Mouse (Mus musculus): ENCODE results near the gene Galnt6. TPM values are rescaled to one million over a fixed set of nuclear protein-coding genes. Genes with fewer than 3 reads are reported as not detected.

Gene Galnt6
- polyA plus RNA-seq, 1 experiment from 2014 or later = 0.22 TPM

- no peak overlapping the region for H3K27ac ChIP-seq
- H3K4me3 ChIP-seq = no peak overlapping the region
- no peaks in the 10 kb centered on the region for H3K36me3 ChIP-seq (replicated peaks)
- H3K4me2 ChIP-seq = no peak overlapping the region
- H3K4me1 ChIP-seq = no peaks in the 10 kb centered on the region
- ATAC-seq (replicated peaks) = no peak
- no peak overlapping the region for H3K9ac ChIP-seq
- H3K27me3 ChIP-seq (replicated peaks) = no peaks in the 10 kb centered on the region
- no peaks in the 10 kb centered on the region for H3K9me3 ChIP-seq
- 59% methylated on average over 3 of the region's 3 CpGs for WGBS
These were observed 53.7 kb downstream of the Galnt6 start for GRCm38 (mm10) chr15:100675486-100675885.

DNA sequence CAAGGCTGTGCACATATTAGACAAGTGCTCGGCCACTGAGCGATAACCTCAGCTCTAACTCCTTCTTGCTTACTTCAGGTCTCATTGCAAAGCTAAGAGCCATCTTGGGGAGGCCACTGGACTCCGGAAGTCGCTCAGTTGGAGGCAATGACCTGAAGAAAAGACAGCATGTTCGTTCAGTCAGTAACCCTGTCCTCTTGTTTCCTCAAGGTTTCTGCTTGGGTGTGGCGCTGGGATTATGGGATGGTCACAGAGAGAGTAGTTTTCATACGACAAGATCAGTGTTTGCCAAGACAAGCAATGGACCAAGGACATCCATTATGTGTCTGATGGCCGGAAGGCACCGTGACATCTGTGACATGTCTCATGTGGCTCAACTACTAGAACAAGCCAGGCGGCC is 54.6 kb downstream of the Galnt6 start:
- Histone ChIP-seq H3K27ac (no peak overlapping the region), H3K4me2 (no peak overlapping the region), H3K9ac (no peak overlapping the region), H3K27me3 (replicated peaks) (no peaks in the 10 kb centered on the region), H3K9me3 (no peaks in the 10 kb centered on the region), H3K36me3 (replicated peaks) (no peaks in the 10 kb centered on the region), H3K4me1 (no peaks in the 10 kb centered on the region), H3K4me3 (no peak overlapping the region)
- ATAC-seq (replicated peaks) = no peak
- 87% methylated on average over 10 of the region's 10 CpGs for WGBS

- Histone ChIP-seq H3K9me3 (no peaks in the 10 kb centered on the region), H3K27ac (no peak overlapping the region), H3K4me2 (no peak overlapping the region), H3K27me3 (replicated peaks) (no peaks in the 10 kb centered on the region), H3K4me1 (no peaks in the 10 kb centered on the region), H3K36me3 (replicated peaks) (no peaks in the 10 kb centered on the region), H3K4me3 (no peak overlapping the region), H3K9ac (no peak overlapping the region)
- no peak for ATAC-seq (replicated peaks)
- 35% methylated on average over 12 of the region's 12 CpGs for WGBS
These were observed 55.4 kb downstream of the Galnt6 start for GRCm38 (mm10) chr15:100673585-100674391.

- Histone ChIP-seq H3K36me3 (replicated peaks) (no peaks in the 10 kb centered on the region), H3K9ac (no peak overlapping the region), H3K4me1 (peaks cover 5% of the 10 kb centered on the region; the same call in 1 of the 2 replicates), H3K27me3 (replicated peaks) (no peaks in the 10 kb centered on the region), H3K4me3 (no peak overlapping the region), H3K4me2 (no peak overlapping the region), H3K27ac (no peak overlapping the region), H3K9me3 (no peaks in the 10 kb centered on the region)
- 73% methylated on average over 5 of the region's 5 CpGs for WGBS
- ATAC-seq (replicated peaks) = no peak
These were observed 58.3 kb downstream of the Galnt6 start for GRCm38 (mm10) chr15:100670833-100671232.

- Histone ChIP-seq H3K4me3 (no peak overlapping the region), H3K4me1 (peaks cover 12% of the 10 kb centered on the region), H3K9me3 (no peaks in the 10 kb centered on the region), H3K4me2 (no peak overlapping the region), H3K27me3 (replicated peaks) (no peaks in the 10 kb centered on the region), H3K9ac (no peak overlapping the region), H3K36me3 (replicated peaks) (no peaks in the 10 kb centered on the region), H3K27ac (no peak overlapping the region)
- ATAC-seq (replicated peaks) = no peak
- WGBS = 74% methylated on average over 8 of the region's 8 CpGs
These were observed 59.2 kb downstream of the Galnt6 start for GRCm38 (mm10) chr15:100670004-100670403.

GRCm38 (mm10) chr15:100669337-100669736 is 59.8 kb downstream of the Galnt6 start, which contains the start of gene Bin2:
Bin2 (minus strand) TSS chr15:100669553.
- Histone ChIP-seq H3K9ac (no peak within 1 kb of the TSS), H3K4me1 (peaks cover 12% of the 10 kb centered on the region), H3K27me3 (replicated peaks) (no peaks in the 10 kb centered on the region), H3K4me3 (no peak within 1 kb of the TSS), H3K36me3 (replicated peaks) (no peaks in the 10 kb centered on the region), H3K27ac (no peak within 1 kb of the TSS), H3K4me2 (no peak within 1 kb of the TSS), H3K9me3 (no peaks in the 10 kb centered on the region)
- WGBS = 92% methylated on average over 20 of the region's 20 CpGs
- ATAC-seq (replicated peaks) = no peak

- no peaks in the 10 kb centered on the region for H3K9me3 ChIP-seq
- WGBS = 93% methylated on average over 5 of the region's 5 CpGs
These were observed 61.2 kb downstream of the Galnt6 start for GRCm38 (mm10) chr15:100667871-100668545.

GRCm38 (mm10) chr15:100667420-100667819 is 61.8 kb downstream of the Galnt6 start:
- no peaks in the 10 kb centered on the region for H3K9me3 ChIP-seq
- H3K27ac ChIP-seq = no peak overlapping the region
- WGBS = 73% methylated on average over 6 of the region's 6 CpGs
- H3K4me1 ChIP-seq = peaks cover 12% of the 10 kb centered on the region
- H3K4me2 ChIP-seq = no peak overlapping the region
- no peak overlapping the region for H3K4me3 ChIP-seq
- ATAC-seq (replicated peaks) = no peak
- no peaks in the 10 kb centered on the region for H3K27me3 ChIP-seq (replicated peaks)
- H3K9ac ChIP-seq = no peak overlapping the region
- no peaks in the 10 kb centered on the region for H3K36me3 ChIP-seq (replicated peaks)

More at GRCm38 (mm10) chr15:100667871-100668545, 61.2 kb downstream of the Galnt6 start:
- H3K9ac ChIP-seq = no peak overlapping the region
- H3K4me1 ChIP-seq = peaks cover 12% of the 10 kb centered on the region
- no peak for ATAC-seq (replicated peaks)
- no peaks in the 10 kb centered on the region for H3K27me3 ChIP-seq (replicated peaks)
- H3K4me3 ChIP-seq = no peak overlapping the region
- no peaks in the 10 kb centered on the region for H3K36me3 ChIP-seq (replicated peaks)
- H3K27ac ChIP-seq = no peak overlapping the region
- H3K4me2 ChIP-seq = no peak overlapping the region

DNA sequence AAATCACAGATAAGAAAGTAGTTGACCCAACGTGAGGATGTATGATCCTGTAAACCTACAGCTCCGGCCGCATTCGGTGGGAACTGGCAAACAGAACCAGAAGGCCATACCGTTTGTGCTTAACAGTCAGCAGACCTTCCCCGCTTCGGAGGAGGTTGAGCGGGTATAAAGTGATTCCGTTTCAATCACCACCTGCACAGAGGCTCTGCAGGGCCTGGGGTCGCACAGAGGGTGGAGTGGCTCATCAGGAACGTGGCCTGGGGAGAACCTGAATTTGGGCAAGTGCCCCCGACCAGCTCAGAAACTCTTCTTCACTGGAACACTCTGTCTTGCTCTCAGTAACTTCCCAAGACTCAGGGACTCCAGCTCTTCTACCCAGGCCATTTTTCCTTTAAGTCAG is 62.3 kb downstream of the Galnt6 start:
- Histone ChIP-seq H3K27ac (no peak overlapping the region), H3K4me3 (no peak overlapping the region), H3K9ac (no peak overlapping the region), H3K4me2 (no peak overlapping the region), H3K4me1 (peaks cover 12% of the 10 kb centered on the region), H3K9me3 (no peaks in the 10 kb centered on the region), H3K36me3 (replicated peaks) (no peaks in the 10 kb centered on the region), H3K27me3 (replicated peaks) (no peaks in the 10 kb centered on the region)
- no peak for ATAC-seq (replicated peaks)
- 40% methylated on average over 12 of the region's 12 CpGs for WGBS

GRCm38 (mm10) chr15:100666219-100666696 is 62.9 kb downstream of the Galnt6 start:
- Histone ChIP-seq H3K9ac (no peak overlapping the region), H3K4me1 (peaks cover 12% of the 10 kb centered on the region), H3K27ac (no peak overlapping the region), H3K4me3 (no peak overlapping the region), H3K36me3 (replicated peaks) (no peaks in the 10 kb centered on the region), H3K27me3 (replicated peaks) (no peaks in the 10 kb centered on the region), H3K4me2 (no peak overlapping the region), H3K9me3 (no peaks in the 10 kb centered on the region)
- no peak for ATAC-seq (replicated peaks)
- WGBS = 10% methylated on average over 7 of the region's 7 CpGs

DNA sequence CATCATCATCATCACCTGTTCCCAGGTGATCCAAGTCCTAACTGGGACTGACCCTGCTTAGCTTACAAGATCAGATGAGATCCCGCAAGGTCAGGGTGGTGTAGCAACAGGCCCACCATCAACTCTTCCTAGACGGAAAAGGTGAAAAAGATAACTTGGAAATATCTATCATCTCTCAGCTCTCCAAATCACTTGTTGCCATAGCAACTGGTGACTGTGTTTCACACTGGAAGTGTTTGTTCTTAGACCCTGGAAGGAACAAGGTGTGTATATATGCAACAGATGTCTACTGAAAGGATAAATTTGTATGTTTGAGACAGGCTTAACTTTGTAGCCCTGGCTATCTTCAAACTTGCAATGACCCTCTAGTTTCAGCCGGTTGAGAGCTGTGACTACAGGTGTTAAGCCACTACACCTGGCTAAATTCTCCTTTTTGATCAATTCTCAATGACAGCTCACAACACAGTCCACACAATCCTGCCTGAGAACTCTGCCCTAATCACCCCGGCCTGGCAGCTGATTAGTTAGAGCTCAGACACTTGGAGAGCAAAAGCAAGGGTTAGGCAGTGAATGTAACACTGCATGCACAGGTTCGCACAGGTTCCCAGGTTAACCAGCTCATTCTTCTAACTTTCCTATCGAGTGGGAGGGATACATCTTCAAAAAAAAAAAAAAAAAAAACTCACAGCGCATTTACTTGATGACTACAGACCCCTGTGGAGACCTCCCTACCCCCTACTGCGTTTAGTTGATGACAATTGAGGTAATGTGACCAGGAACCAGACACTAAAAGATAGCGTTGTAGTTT is 63.6 kb downstream of the Galnt6 start:
- no peak for ATAC-seq (replicated peaks)
- H3K36me3 ChIP-seq (replicated peaks) = no peaks in the 10 kb centered on the region
- H3K4me1 ChIP-seq = peaks cover 12% of the 10 kb centered on the region
- 42% methylated on average over 9 of the region's 9 CpGs for WGBS
- H3K27ac ChIP-seq = no peak overlapping the region
- H3K4me2 ChIP-seq = no peak overlapping the region
- no peaks in the 10 kb centered on the region for H3K27me3 ChIP-seq (replicated peaks)
- no peak overlapping the region for H3K4me3 ChIP-seq
- no peak overlapping the region for H3K9ac ChIP-seq
- no peaks in the 10 kb centered on the region for H3K9me3 ChIP-seq

- H3K27me3 ChIP-seq (replicated peaks) = no peaks in the 10 kb centered on the region
- H3K27ac ChIP-seq = no peak overlapping the region
- 83% methylated on average over 9 of the region's 9 CpGs for WGBS
- no peak overlapping the region for H3K4me2 ChIP-seq
- H3K4me1 ChIP-seq = peaks cover 12% of the 10 kb centered on the region
- H3K9me3 ChIP-seq = no peaks in the 10 kb centered on the region
- no peak overlapping the region for H3K4me3 ChIP-seq
- H3K36me3 ChIP-seq (replicated peaks) = no peaks in the 10 kb centered on the region
- no peak overlapping the region for H3K9ac ChIP-seq
- ATAC-seq (replicated peaks) = no peak
These were observed 64.3 kb downstream of the Galnt6 start for GRCm38 (mm10) chr15:100664813-100665274.
